Mouse (Mus musculus) heart, embryonic 10.5 days (tissue): ENCODE results near the gene Pigk. TPM values are rescaled to one million over a fixed set of nuclear protein-coding genes. Genes with fewer than 3 reads are reported as not detected.

Source experiments
- DNase-seq: peaks from one replicate; pipeline ENCODE4 v3.0.0-alpha.2; 2017; ENCODE audit warnings: low spot score
- H3K27ac ChIP-seq: fragments of 300-500 bp; sonication (generic); 2 replicates; pipeline ENCODE4 v1.5.1; 2016; ENCODE audit warnings: mild to moderate bottlenecking
- H3K27me3 ChIP-seq: fragments of 300-500 bp; sonication (generic); 2 replicates; pipeline ENCODE4 v1.6.1; 2016; ENCODE audit warnings: mild to moderate bottlenecking; ENCODE audit not compliant: poor library complexity, insufficient read depth, severe bottlenecking
- H3K36me3 ChIP-seq: fragments of 300-500 bp; sonication (generic); 2 replicates; pipeline ENCODE4 v1.6.1; 2016; ENCODE audit warnings: mild to moderate bottlenecking, moderate library complexity
- H3K4me1 ChIP-seq: fragments of 300-500 bp; sonication (generic); 2 replicates; pipeline ENCODE4 v1.6.1; 2016; ENCODE audit warnings: mild to moderate bottlenecking
- H3K4me3 ChIP-seq: fragments of 300-500 bp; sonication (generic); 2 replicates; pipeline ENCODE4 v1.5.1; 2016; ENCODE audit warnings: mild to moderate bottlenecking, moderate library complexity
- H3K9me3 ChIP-seq: fragments of 300-500 bp; sonication (generic); 2 replicates; pipeline ENCODE4 v1.6.1; 2016; ENCODE audit warnings: mild to moderate bottlenecking, moderate library complexity
- WGBS: fragments of 180-500 bp; shearing (Covaris S2); methylation state at CpG from one replicate; pipeline ENCODE4 v1.1.7; 2016; 5-methylcytosine and 5-hydroxymethylcytosine counted together
- polyA plus RNA-seq: library from polyadenylated mRNA; unstranded; fragments of >200 nt; fragmentation: Nextera tagmentation; extraction: Ambion mirVana; gene quantifications from 2 replicates; pipeline ENCODE4 v1.2.1, GENCODE M21; 2016

Pigk gene
- polyA plus RNA-seq, 1 experiment from 2014 or later, result 47.3 TPM

- no peak overlapping the region for H3K27ac ChIP-seq
- H3K4me1 ChIP-seq, result no peaks in the 10 kb centered on the region
- H3K4me3 ChIP-seq, result no peak overlapping the region
- H3K9me3 ChIP-seq, result no peaks in the 10 kb centered on the region
- 68% methylated on average over 2 of the region's 2 CpGs for WGBS
- no peak for DNase-seq
- no peaks in the 10 kb centered on the region for H3K27me3 ChIP-seq
- H3K36me3 ChIP-seq, result no peaks in the 10 kb centered on the region
Observed at GRCm38 (mm10) chr3:152837407-152837806, 123.5 kb downstream of the Pigk start.

DNA sequence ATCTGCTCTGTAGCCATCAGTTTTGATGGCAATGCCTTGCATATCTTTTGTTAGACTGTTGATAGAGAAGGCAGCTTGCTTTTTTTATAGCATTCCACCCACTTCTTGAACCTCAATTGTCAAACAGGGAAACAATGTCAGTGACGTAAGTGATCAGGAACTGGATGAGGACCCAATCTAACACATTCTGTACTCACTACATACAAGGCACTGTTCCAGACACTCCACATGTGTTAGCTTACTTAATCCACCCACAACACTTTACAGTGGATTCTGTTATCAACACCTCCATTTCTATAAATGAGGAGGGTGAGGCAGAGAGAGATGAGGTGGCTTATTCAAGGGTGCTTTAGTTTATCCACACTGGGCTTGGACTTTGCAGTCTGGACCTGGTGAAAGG is 124.0 kb downstream of the Pigk start:
- Histone ChIP-seq H3K4me1 (no peaks in the 10 kb centered on the region), H3K9me3 (no peaks in the 10 kb centered on the region), H3K27ac (no peak overlapping the region), H3K27me3 (no peaks in the 10 kb centered on the region), H3K4me3 (no peak overlapping the region), H3K36me3 (no peaks in the 10 kb centered on the region)
- 89% methylated on average over 1 of the region's 1 CpGs for WGBS
- DNase-seq, result no peak

DNA sequence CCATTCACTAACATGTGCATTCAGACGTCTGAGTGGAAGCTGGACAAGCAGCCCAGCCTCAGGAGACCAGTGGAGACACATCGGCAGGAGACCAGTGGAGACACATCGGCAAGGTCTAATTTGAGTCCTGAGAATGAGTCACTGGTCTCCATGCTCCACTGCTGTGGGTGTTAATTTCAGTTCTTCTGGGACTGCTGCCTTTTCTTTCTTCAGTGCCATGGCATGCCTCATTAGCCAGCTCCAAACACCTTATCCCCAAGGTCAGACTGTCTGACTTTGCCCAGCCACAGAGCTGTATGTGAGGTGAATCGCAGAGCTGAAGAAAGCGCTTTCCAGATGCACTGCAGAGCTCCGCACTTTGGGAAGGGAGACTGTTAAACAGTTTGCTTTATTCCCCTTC is 127.4 kb downstream of the Pigk start:
- H3K36me3 ChIP-seq, result no peaks in the 10 kb centered on the region
- WGBS, result 82% methylated on average over 6 of the region's 6 CpGs
- H3K27ac ChIP-seq, result no peak overlapping the region
- peaks cover 2% of the 10 kb centered on the region; the same call in 1 of the 2 replicates for H3K4me1 ChIP-seq
- DNase-seq, result no peak
- H3K9me3 ChIP-seq, result no peaks in the 10 kb centered on the region
- no peaks in the 10 kb centered on the region for H3K27me3 ChIP-seq
- no peak overlapping the region for H3K4me3 ChIP-seq

GRCm38 (mm10) chr3:152842648-152843047 is 128.7 kb downstream of the Pigk start:
- Histone ChIP-seq H3K9me3 (no peaks in the 10 kb centered on the region), H3K27ac (no peak overlapping the region), H3K4me1 (peaks cover 9% of the 10 kb centered on the region; the same call in 1 of the 2 replicates), H3K36me3 (no peaks in the 10 kb centered on the region), H3K4me3 (no peak overlapping the region), H3K27me3 (no peaks in the 10 kb centered on the region)
- no peak for DNase-seq
- WGBS, result 80% methylated on average over 3 of the region's 3 CpGs

DNA sequence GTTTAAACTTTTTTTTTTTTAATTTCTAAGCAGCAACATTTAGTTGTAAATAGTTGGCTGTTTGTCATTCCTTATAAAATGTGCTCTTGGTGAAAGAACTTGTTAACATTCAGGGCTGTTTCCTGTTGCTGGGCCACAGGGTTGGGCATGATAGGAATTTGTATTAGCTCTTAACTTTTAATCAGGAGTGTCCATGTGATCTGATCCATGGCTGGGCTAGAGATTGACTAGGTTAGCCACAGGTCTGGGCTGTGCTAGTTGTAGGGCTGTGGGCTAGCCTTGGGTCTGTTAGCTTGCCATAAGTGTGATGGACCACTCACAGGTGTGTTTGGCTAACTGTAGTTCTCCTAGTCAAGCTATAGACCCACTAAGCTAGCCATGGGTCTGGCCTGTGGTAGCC is 130.0 kb downstream of the Pigk start:
- H3K4me1 ChIP-seq, result peaks cover 9% of the 10 kb centered on the region; the same call in 1 of the 2 replicates
- H3K9me3 ChIP-seq, result no peaks in the 10 kb centered on the region
- no peak overlapping the region for H3K27ac ChIP-seq
- no peaks in the 10 kb centered on the region for H3K36me3 ChIP-seq
- no peaks in the 10 kb centered on the region for H3K27me3 ChIP-seq
- no peak for DNase-seq
- H3K4me3 ChIP-seq, result no peak overlapping the region

- Histone ChIP-seq H3K4me1 (peaks cover 9% of the 10 kb centered on the region; the same call in 1 of the 2 replicates), H3K27me3 (peaks cover 13% of the 10 kb centered on the region; the same call in 1 of the 2 replicates), H3K36me3 (no peaks in the 10 kb centered on the region), H3K4me3 (no peak overlapping the region), H3K27ac (no peak overlapping the region), H3K9me3 (no peaks in the 10 kb centered on the region)
- no peak for DNase-seq
- WGBS, result 54% methylated on average over 12 of the region's 12 CpGs
Observed at GRCm38 (mm10) chr3:152855006-152855614, 141.2 kb downstream of the Pigk start.

DNA sequence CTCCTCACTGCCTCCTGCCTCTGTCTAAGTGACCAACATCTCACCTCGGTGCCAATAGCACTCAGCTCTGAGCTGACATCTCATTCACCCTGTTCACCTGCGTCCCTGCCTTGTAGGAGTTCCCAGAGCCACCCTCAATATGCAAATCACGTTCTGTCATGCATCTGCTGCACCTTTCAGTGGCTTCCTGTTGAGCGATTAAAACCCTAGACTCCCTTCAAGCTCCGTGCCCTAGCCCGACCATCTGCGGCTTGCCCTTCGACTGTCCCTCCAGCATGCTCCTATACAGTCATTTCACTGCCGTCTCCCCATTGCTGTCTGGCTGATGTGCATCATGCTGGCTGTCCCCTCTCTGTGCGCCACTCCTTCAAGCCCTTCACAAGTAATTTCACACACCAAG is 142.2 kb downstream of the Pigk start:
- Histone ChIP-seq H3K27ac (no peak overlapping the region), H3K4me3 (no peak overlapping the region), H3K27me3 (peaks cover 7% of the 10 kb centered on the region; the same call in 1 of the 2 replicates), H3K4me1 (peaks cover 9% of the 10 kb centered on the region; the same call in 1 of the 2 replicates), H3K36me3 (no peaks in the 10 kb centered on the region), H3K9me3 (no peaks in the 10 kb centered on the region)
- no peak for DNase-seq
- WGBS, result 72% methylated on average over 10 of the region's 10 CpGs

DNA sequence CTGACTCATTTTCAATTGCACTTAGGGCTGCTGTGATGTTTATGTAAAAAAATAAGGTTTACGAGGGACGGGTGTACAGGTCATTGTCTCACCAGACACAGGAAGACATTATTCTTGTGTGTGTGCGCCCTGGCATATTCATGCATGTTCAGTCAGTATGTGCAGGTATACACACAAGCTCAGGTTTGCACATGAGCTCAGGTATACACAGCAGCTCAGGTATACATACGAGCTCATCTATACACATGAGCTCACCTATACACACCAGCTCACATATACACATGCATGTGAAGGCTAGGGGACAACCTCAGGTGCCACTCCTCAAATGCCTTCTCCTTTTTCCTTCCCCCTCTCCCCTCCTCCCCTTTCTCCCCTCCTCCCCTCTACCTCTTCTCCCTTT is 147.6 kb downstream of the Pigk start:
- Histone ChIP-seq H3K36me3 (no peaks in the 10 kb centered on the region), H3K27me3 (peaks cover 19% of the 10 kb centered on the region; the same call in 1 of the 2 replicates), H3K4me3 (no peak overlapping the region), H3K4me1 (no peaks in the 10 kb centered on the region), H3K27ac (no peak overlapping the region), H3K9me3 (no peaks in the 10 kb centered on the region)
- DNase-seq, result no peak
- WGBS, result 86% methylated on average over 4 of the region's 4 CpGs

GRCm38 (mm10) chr3:152861978-152862377 is 148.1 kb downstream of the Pigk start:
- no peak overlapping the region for H3K4me3 ChIP-seq
- H3K27me3 ChIP-seq, result peaks cover 19% of the 10 kb centered on the region; the same call in 1 of the 2 replicates
- no peaks in the 10 kb centered on the region for H3K36me3 ChIP-seq
- H3K9me3 ChIP-seq, result no peaks in the 10 kb centered on the region
- no peak overlapping the region for H3K27ac ChIP-seq
- 64% methylated on average over 1 of the region's 1 CpGs for WGBS
- no peak for DNase-seq
- H3K4me1 ChIP-seq, result no peaks in the 10 kb centered on the region

- H3K27me3 ChIP-seq, result peaks cover 16% of the 10 kb centered on the region; the same call in 1 of the 2 replicates
- H3K27ac ChIP-seq, result no peak overlapping the region
- no peak overlapping the region for H3K4me3 ChIP-seq
- H3K9me3 ChIP-seq, result no peaks in the 10 kb centered on the region
- WGBS, result 84% methylated on average over 22 of the region's 22 CpGs
- no peaks in the 10 kb centered on the region for H3K4me1 ChIP-seq
- H3K36me3 ChIP-seq, result no peaks in the 10 kb centered on the region
- DNase-seq, result no peak
Observed at GRCm38 (mm10) chr3:152866035-152866965, 152.4 kb downstream of the Pigk start.

GRCm38 (mm10) chr3:152867654-152868525 is 154.0 kb downstream of the Pigk start:
- H3K27ac ChIP-seq, result no peak overlapping the region
- no peak overlapping the region for H3K4me3 ChIP-seq
- H3K4me1 ChIP-seq, result no peaks in the 10 kb centered on the region
- WGBS, result 72% methylated on average over 12 of the region's 12 CpGs
- H3K9me3 ChIP-seq, result no peaks in the 10 kb centered on the region
- H3K27me3 ChIP-seq, result 0 out of 2 replicates have a peak, but pooled peaks cover 2% of the 10 kb centered on the region
- no peaks in the 10 kb centered on the region for H3K36me3 ChIP-seq
- no peak for DNase-seq

DNA sequence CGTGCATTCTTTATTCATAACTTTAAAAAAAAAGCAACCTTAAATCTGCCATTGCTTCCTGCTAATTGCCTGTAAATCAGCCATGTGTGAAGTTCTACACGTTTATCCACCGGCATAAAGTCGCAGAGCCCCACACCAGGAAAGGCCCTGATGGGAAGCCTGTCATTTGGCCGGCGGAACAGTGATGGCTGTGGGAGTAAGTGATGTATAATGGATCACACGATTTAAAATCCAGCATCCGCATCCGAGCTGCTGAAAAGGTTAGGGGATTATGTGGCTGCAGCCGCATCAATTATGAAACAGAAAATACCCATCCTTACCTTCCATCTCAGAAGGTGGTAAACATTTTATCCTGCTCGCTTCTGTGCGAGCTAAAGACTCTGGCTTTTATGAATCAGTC is 158.2 kb downstream of the Pigk start:
- Histone ChIP-seq H3K36me3 (no peaks in the 10 kb centered on the region), H3K4me1 (no peaks in the 10 kb centered on the region), H3K27me3 (no peaks in the 10 kb centered on the region; the same call in 1 of the 2 replicates), H3K4me3 (no peak overlapping the region), H3K27ac (no peak overlapping the region), H3K9me3 (no peaks in the 10 kb centered on the region)
- no peak for DNase-seq
- 91% methylated on average over 12 of the region's 12 CpGs for WGBS
